Mouse (Mus musculus) gastrocnemius, postnatal 10 days (tissue): Measurements from ENCODE around the gene Nt5e. TPM values are rescaled to one million over a fixed set of nuclear protein-coding genes. Genes with fewer than 3 reads are reported as not detected.
A peak's percentile ranks its signal among the peaks of the same experiment; 100 is the strongest.
"Not testable (repeated sequence)": the region's sequence is repeated elsewhere in the genome, so short reads cannot be mapped to it uniquely, and the experiment has no call there.

Source experiments
- DNase-seq: peaks from one replicate; pipeline ENCODE4 v3.0.0; 2021; ENCODE audit warnings: mixed read lengths
- long read RNA-seq, 2 experiments: library from polyadenylated mRNA; stranded (forward); transcript quantifications; one replicate each; pipeline ENCODE4 v2.0.0; 2021
- total RNA-seq, 2 experiments: library from RNA; stranded (reverse); gene quantifications; 2 replicates each; pipeline ENCODE4 v1.2.3; 2021

The Nt5e gene
- total RNA-seq, result 1 to 10 TPM; 7.2 to 8.4 TPM
- long read RNA-seq, experiment 1, transcript Nt5e-201 (9 exons, 3,995 nt), result major isoform, 13 of 15 reads
- long read RNA-seq, experiment 1, partial matches to known transcripts, result 2 of 15 reads
- long read RNA-seq, experiment 1, other reads (novel, unspliced or antisense), result 0 of 15 reads
- long read RNA-seq, experiment 2, transcript Nt5e-201 (9 exons, 3,995 nt), result major isoform, 8 of 9 reads
- long read RNA-seq, experiment 2, partial matches to known transcripts, result 0 of 9 reads
- long read RNA-seq, experiment 2, other reads (novel, unspliced or antisense), result 1 of 9 reads

GRCm38 (mm10) chr9:88326930-88327901, at the start of gene Nt5e:
Gene Nt5e, plus strand, starts transcription at chr9:88327197.
- DNase-seq, result peak; percentile 80

GRCm38 (mm10) chr9:88277588-88277987, 49.4 kb upstream of the Nt5e start:
- no peak for DNase-seq

- no peak for DNase-seq
These were observed 47.3 kb upstream of the Nt5e start for GRCm38 (mm10) chr9:88279728-88280127.

GRCm38 (mm10) chr9:88289568-88290168, 37.3 kb upstream of the Nt5e start:
- DNase-seq, result no peak

- DNase-seq, result no peak
These were observed 34.1 kb upstream of the Nt5e start for GRCm38 (mm10) chr9:88292836-88293370.

GRCm38 (mm10) chr9:88295798-88296197, 31.2 kb upstream of the Nt5e start:
- peak; percentile 16 for DNase-seq

- DNase-seq, result no peak
These were observed 30.7 kb upstream of the Nt5e start for GRCm38 (mm10) chr9:88296321-88296720.

GRCm38 (mm10) chr9:88297244-88297643, 29.8 kb upstream of the Nt5e start:
- DNase-seq, result not testable (repeated sequence)

GRCm38 (mm10) chr9:88297871-88298658, 28.9 kb upstream of the Nt5e start:
- DNase-seq, result no peak

- DNase-seq, result no peak
These were observed 19.9 kb upstream of the Nt5e start for GRCm38 (mm10) chr9:88307019-88307618.

GRCm38 (mm10) chr9:88309127-88309526, 17.9 kb upstream of the Nt5e start:
- no peak for DNase-seq

- no peak for DNase-seq
These were observed 7.8 kb upstream of the Nt5e start for GRCm38 (mm10) chr9:88319226-88319625.

- DNase-seq, result no peak
These were observed 2.4 kb upstream of the Nt5e start for GRCm38 (mm10) chr9:88324616-88325015.

GRCm38 (mm10) chr9:88328666-88329065, 1.7 kb downstream of the Nt5e start:
- no peak for DNase-seq

- DNase-seq, result no peak
These were observed 2.3 kb downstream of the Nt5e start for GRCm38 (mm10) chr9:88329166-88329748.

- no peak for DNase-seq
These were observed 3.3 kb downstream of the Nt5e start for GRCm38 (mm10) chr9:88330316-88330715.

- DNase-seq, result no peak
These were observed 5.5 kb downstream of the Nt5e start for GRCm38 (mm10) chr9:88332447-88332846.

GRCm38 (mm10) chr9:88335839-88336238, 8.8 kb downstream of the Nt5e start:
- no peak for DNase-seq

GRCm38 (mm10) chr9:88340819-88341218, 13.8 kb downstream of the Nt5e start:
- no peak for DNase-seq

- no peak for DNase-seq
These were observed 15.2 kb downstream of the Nt5e start for GRCm38 (mm10) chr9:88342241-88342640.

GRCm38 (mm10) chr9:88342701-88343100, 15.7 kb downstream of the Nt5e start:
- no peak for DNase-seq
